Mouse (Mus musculus): ENCODE results near the gene Smyd3. TPM values are rescaled to one million over a fixed set of nuclear protein-coding genes. Genes with fewer than 3 reads are reported as not detected.

Gene Smyd3
- polyA plus RNA-seq, 1 experiment = not detected

DNA sequence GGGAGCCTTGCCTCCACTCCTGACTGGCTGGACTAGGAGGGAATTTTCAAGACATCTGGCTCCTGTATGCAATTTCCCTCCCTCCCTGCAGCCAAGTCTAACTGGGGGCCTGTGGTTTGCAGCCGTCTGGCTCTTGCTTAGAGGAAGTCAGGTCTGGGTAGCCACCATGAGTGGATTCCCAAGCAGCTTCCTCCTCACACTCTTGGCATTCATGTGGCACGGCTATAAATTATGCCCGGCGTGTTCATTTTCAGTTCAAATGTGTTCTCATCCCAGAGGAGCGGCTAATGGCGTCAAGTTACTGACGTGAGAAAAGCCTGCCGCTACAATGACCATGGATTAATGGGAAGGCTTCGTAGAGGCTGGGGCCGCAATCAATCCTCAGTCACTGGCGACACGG is 564.9 kb downstream of the Smyd3 start:
- H3K4me3 ChIP-seq (ENCODE audit: insufficient read depth, low read depth, low read length) = no peak overlapping the region
- no peak overlapping the region for H3K27ac ChIP-seq (ENCODE audit: insufficient read depth, low read depth, low read length)
- no peaks in the 10 kb centered on the region for H3K4me1 ChIP-seq (ENCODE audit: control insufficient read depth, insufficient read depth, low read length)
- WGBS = 92% methylated on average over 12 of the region's 12 CpGs
- TF ChIP-seq CTCF (IDR thresholded peaks at IDR 0.05; ENCODE audit: insufficient read depth, low read depth, low read length) (no peak), POLR2A (IDR thresholded peaks at IDR 0.05; ENCODE audit: insufficient read depth, low read depth, low read length) (no peak)

DNA sequence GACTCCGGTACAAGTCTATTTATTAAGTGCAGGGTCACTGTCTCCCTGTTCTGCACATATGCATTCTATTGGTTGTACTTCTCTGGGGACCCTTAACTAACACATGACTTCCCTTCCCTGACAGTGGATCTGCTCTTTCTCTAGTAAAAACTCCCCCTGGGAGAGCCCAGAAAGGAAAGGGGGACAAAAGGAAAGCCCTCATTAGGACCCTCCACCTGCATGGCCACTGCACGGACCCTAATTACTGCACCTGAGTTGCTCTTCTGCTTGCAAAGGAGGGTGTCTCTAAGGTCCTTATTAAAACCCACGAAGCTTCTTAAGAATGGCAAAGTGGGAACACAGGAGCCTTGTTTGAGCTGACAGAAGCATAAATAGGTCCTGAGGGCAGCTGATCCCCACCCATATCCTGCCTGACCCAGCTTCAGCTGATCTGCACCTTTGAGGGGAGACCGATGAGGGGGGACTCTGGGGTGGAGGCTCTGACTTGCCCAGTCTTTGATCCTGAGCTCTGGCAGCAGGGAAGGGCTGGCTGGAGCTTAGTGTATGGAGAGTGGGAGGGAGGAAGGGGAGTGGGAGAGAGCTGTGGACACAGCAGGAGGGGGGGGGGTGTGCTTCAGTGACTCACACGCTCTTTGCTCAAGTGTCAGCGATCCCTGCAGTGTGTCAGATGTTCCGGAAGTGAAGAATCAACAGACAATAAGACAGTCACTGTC is 575.4 kb downstream of the Smyd3 start:
- H3K27ac ChIP-seq (ENCODE audit: insufficient read depth, low read depth, low read length) = no peak overlapping the region
- 40% methylated on average over 7 of the region's 7 CpGs for WGBS
- TF ChIP-seq POLR2A (IDR thresholded peaks at IDR 0.05; ENCODE audit: insufficient read depth, low read depth, low read length) = no peak
- TF ChIP-seq CTCF (IDR thresholded peaks at IDR 0.05; ENCODE audit: insufficient read depth, low read depth, low read length) = no peak
- no peak overlapping the region for H3K4me3 ChIP-seq (ENCODE audit: insufficient read depth, low read depth, low read length)
- H3K4me1 ChIP-seq (ENCODE audit: control insufficient read depth, insufficient read depth, low read length) = peaks cover 9% of the 10 kb centered on the region

DNA sequence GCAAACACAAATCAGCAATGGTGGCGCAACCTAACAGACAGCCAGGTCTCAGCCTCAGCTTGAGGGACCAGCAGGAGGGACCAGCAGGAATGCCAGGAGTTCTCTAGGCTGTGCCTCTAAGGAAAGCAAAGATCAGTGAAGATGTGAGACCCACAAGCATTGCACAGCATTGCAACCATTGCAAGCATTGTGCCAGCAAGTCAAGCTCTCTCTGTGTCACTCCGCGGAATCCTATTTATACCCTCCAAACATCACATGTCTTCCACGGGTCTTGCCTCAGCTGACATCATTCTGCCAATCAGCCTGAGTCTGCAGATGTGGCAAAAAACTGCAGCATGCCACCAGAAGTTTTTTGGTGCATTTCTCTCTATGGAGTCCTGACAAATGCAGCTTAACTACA is 577.5 kb downstream of the Smyd3 start:
- Histone ChIP-seq H3K4me3 (ENCODE audit: insufficient read depth, low read depth, low read length) (no peak overlapping the region), H3K27ac (ENCODE audit: insufficient read depth, low read depth, low read length) (no peak overlapping the region), H3K4me1 (ENCODE audit: control insufficient read depth, insufficient read depth, low read length) (peaks cover 9% of the 10 kb centered on the region)
- TF ChIP-seq POLR2A (IDR thresholded peaks at IDR 0.05; ENCODE audit: insufficient read depth, low read depth, low read length) (no peak), CTCF (IDR thresholded peaks at IDR 0.05; ENCODE audit: insufficient read depth, low read depth, low read length) (no peak)
- 82% methylated on average over 4 of the region's 4 CpGs for WGBS

DNA sequence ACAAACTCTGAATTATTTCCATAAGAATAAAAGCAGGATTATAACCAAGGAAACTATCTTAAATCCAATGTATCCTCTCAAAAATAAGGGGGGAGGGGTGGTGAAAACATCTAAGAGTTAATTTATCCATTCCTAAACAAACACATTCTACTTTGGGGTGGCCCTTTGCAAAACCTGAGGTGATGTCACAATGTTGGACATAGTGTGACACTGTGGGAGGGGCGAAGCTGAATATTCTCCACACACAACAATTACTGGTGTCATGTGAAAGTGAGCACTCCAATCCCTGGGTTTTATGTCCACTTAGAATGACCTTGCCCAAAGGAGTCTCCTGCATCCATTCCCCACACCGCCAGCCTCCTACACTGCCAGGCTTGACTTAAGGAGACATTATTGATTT is 580.9 kb downstream of the Smyd3 start:
- no peak overlapping the region for H3K4me3 ChIP-seq (ENCODE audit: insufficient read depth, low read depth, low read length)
- TF ChIP-seq CTCF (IDR thresholded peaks at IDR 0.05; ENCODE audit: insufficient read depth, low read depth, low read length) (no peak), POLR2A (IDR thresholded peaks at IDR 0.05; ENCODE audit: insufficient read depth, low read depth, low read length) (no peak)
- no peaks in the 10 kb centered on the region for H3K4me1 ChIP-seq (ENCODE audit: control insufficient read depth, insufficient read depth, low read length)
- H3K27ac ChIP-seq (ENCODE audit: insufficient read depth, low read depth, low read length) = no peak overlapping the region
- WGBS = 94% methylated on average over 2 of the region's 2 CpGs

DNA sequence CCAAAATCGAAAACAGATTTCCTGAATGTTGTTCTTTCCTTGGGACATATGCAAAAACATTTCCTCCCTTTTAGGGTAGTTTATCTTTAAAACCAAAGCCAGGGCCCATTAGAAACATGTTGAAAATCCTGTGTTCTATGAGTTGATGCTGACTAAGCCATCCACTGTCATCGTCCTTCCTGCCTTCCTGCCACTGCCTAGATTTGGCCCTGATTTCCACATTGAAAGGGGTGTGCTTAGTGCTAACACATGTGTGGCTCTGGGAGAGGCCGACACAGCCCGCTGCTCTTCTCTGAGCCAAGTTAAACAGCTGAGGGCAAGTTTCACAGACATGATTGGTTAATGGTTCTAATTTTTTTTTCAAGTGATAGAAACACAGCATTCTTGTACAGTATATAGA is 581.4 kb downstream of the Smyd3 start:
- WGBS = 68% methylated on average over 4 of the region's 4 CpGs
- Histone ChIP-seq H3K27ac (ENCODE audit: insufficient read depth, low read depth, low read length) (no peak overlapping the region), H3K4me1 (ENCODE audit: control insufficient read depth, insufficient read depth, low read length) (no peaks in the 10 kb centered on the region), H3K4me3 (ENCODE audit: insufficient read depth, low read depth, low read length) (no peak overlapping the region)
- TF ChIP-seq POLR2A (IDR thresholded peaks at IDR 0.05; ENCODE audit: insufficient read depth, low read depth, low read length) (no peak), CTCF (IDR thresholded peaks at IDR 0.05; ENCODE audit: insufficient read depth, low read depth, low read length) (no peak)

DNA sequence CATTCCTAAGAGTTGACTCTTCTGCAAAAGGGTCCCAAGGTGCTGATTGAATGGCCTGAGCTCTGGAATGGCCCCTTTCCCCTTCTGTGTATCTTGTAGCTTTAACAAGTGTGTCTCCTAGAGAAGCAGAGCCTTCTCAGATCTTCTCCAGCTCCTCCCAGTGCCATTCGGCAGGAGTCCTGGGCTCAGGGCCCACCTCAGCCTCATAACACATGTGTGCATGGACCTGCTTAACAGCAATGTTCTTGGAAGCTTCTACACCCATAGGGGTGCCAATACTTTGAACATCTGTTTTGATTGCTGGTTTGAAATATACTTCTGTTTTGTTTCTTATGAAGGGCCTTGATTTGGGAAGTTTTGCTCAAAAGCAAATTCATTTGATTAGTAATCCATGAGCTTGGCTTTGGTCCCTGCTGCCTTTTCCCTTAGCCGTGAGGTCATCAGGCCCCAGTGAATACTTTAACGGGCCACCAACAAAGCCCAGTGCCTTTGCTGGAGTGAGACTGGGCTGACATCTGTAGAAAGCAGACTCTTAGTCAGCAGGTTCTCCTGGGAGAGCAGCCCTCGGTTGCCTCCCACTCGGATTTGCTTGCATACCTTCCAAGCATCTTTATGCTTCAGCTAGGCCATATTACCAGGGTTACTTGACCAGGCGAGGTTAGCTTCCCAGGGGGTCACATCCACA is 583.7 kb downstream of the Smyd3 start:
- Histone ChIP-seq H3K27ac (ENCODE audit: insufficient read depth, low read depth, low read length) (no peak overlapping the region), H3K4me3 (ENCODE audit: insufficient read depth, low read depth, low read length) (no peak overlapping the region), H3K4me1 (ENCODE audit: control insufficient read depth, insufficient read depth, low read length) (no peaks in the 10 kb centered on the region)
- WGBS = 73% methylated on average over 6 of the region's 6 CpGs
- TF ChIP-seq POLR2A (IDR thresholded peaks at IDR 0.05; ENCODE audit: insufficient read depth, low read depth, low read length) (no peak), CTCF (IDR thresholded peaks at IDR 0.05; ENCODE audit: insufficient read depth, low read depth, low read length) (no peak)

DNA sequence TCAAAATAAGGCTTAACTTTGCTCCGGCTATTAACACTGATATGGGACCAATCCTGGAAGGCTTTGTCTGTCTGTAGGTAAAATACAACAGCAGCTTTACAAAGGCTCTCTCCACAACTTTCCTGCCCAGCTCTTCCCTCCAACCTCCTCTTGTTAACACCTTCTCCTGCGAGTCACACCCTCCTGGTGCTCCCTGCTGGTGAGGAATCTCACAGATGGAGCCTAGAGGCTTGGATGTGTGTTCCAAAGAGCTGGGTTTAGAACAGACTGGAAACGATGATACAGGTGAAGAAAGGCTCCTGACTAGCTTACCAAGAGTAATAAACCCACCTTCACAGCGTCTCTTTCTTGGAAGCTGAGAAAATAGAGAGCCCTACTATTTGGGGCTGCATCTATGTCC is 588.3 kb downstream of the Smyd3 start:
- WGBS = 83% methylated on average over 4 of the region's 4 CpGs
- Histone ChIP-seq H3K27ac (ENCODE audit: insufficient read depth, low read depth, low read length) (no peak overlapping the region), H3K4me3 (ENCODE audit: insufficient read depth, low read depth, low read length) (no peak overlapping the region), H3K4me1 (ENCODE audit: control insufficient read depth, insufficient read depth, low read length) (no peaks in the 10 kb centered on the region)
- TF ChIP-seq POLR2A (IDR thresholded peaks at IDR 0.05; ENCODE audit: insufficient read depth, low read depth, low read length) (no peak), CTCF (IDR thresholded peaks at IDR 0.05; ENCODE audit: insufficient read depth, low read depth, low read length) (no peak)

DNA sequence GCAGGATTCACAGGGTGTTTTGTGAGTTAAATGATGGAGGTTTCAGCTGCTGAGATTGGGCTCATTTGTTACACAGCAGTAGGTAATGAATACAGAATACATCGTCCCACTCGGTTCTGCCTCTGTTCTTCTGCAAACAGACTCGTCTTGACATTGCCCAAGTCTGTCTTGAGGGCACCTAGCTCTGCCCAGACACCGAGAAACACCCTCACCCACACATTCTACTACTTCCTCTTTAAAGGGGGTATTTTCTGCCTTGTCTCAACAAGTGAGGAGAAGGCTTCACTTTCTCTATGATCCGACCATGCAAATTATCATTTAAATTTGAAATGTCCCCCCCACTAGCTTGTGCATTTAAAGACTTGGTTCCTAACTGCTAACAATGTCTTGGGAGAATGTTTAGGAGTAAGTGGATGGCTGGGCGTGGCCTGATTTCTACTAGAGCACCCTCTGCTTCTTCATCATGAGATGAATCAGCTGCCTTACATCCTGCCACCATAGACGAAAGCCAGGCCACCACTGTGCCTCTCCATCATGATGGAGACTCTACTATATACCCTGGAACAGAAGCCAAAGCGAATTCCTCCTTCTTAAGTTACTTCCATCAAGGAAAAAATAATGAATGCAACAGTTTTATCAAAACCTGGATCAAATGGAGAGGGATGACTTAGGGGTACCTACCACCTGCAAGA is 593.2 kb downstream of the Smyd3 start:
- no peak overlapping the region for H3K27ac ChIP-seq (ENCODE audit: insufficient read depth, low read depth, low read length)
- 90% methylated on average over 8 of the region's 8 CpGs for WGBS
- TF ChIP-seq POLR2A (IDR thresholded peaks at IDR 0.05; ENCODE audit: insufficient read depth, low read depth, low read length) (no peak), CTCF (IDR thresholded peaks at IDR 0.05; ENCODE audit: insufficient read depth, low read depth, low read length) (no peak)
- no peak overlapping the region for H3K4me3 ChIP-seq (ENCODE audit: insufficient read depth, low read depth, low read length)
- no peaks in the 10 kb centered on the region for H3K4me1 ChIP-seq (ENCODE audit: control insufficient read depth, insufficient read depth, low read length)

All from olfactory bulb, adult 2 months (tissue).